Mouse (Mus musculus) kidney, adult 2 months (tissue): ENCODE measurements around the gene Lmx1a. TPM values are rescaled to one million over a fixed set of nuclear protein-coding genes. Genes with fewer than 3 reads are reported as not detected.
A peak's percentile ranks its signal among the peaks of the same experiment; 100 is the strongest.

Experiments
- DNase-seq: peaks from one replicate; pipeline ENCODE4 v3.0.0; 2021
- H3K27ac ChIP-seq: fragments of 200-500 bp; 2 replicates; pipeline ENCODE4 v1.5.1; 2012; ENCODE audit warnings: low read depth, low read length, control low read depth, inconsistent platforms; ENCODE audit not compliant: insufficient read depth
- H3K27me3 ChIP-seq: fragments of 200-500 bp; replicated peaks from 2 replicates; pipeline ENCODE4 v1.6.1; 2012; ENCODE audit warnings: mild to moderate bottlenecking, moderate library complexity, low read length, inconsistent platforms; ENCODE audit not compliant: control insufficient read depth, insufficient read depth
- H3K36me3 ChIP-seq: fragments of 200-500 bp; 2 replicates; pipeline ENCODE4 v1.6.1; 2012; ENCODE audit warnings: mild to moderate bottlenecking, moderate library complexity, low read length, inconsistent platforms; ENCODE audit not compliant: control insufficient read depth, insufficient read depth
- H3K4me1 ChIP-seq: fragments of 200-500 bp; 2 replicates; pipeline ENCODE4 v1.6.1; 2011; ENCODE audit warnings: low read length; ENCODE audit not compliant: control insufficient read depth, insufficient read depth
- H3K4me3 ChIP-seq: fragments of 200-500 bp; 2 replicates; pipeline ENCODE4 v1.5.1; 2011; ENCODE audit warnings: mild to moderate bottlenecking, low read depth, low read length, control low read depth; ENCODE audit not compliant: insufficient read depth
- CTCF ChIP-seq: fragments of 200-500 bp; conservative IDR thresholded peaks from 2 replicates; pipeline ENCODE4 v1.5.1; 2011; ENCODE audit warnings: low read depth, mild to moderate bottlenecking, control low read depth, low read length, moderate library complexity, mixed read lengths; ENCODE audit not compliant: insufficient read depth, insufficient read length
- POLR2A ChIP-seq: fragments of 200-500 bp; IDR thresholded peaks from one replicate; pipeline ENCODE4 v1.6.1; 2011; ENCODE audit warnings: low read depth, low read length, control low read depth
- WGBS: fragments of 180-500 bp; shearing (Covaris S2); methylation state at CpG from one replicate; pipeline ENCODE4 v1.1.7; 2018; 5-methylcytosine and 5-hydroxymethylcytosine counted together
- polyA plus RNA-seq: library from polyadenylated mRNA; depleted of rRNA; stranded (reverse); fragments of >200 nt; gene quantifications from 2 replicates; pipeline ENCODE4 v1.2.3, GENCODE M21; 2012

Gene Lmx1a
- polyA plus RNA-seq, 1 experiment, result 0.02 TPM

DNA sequence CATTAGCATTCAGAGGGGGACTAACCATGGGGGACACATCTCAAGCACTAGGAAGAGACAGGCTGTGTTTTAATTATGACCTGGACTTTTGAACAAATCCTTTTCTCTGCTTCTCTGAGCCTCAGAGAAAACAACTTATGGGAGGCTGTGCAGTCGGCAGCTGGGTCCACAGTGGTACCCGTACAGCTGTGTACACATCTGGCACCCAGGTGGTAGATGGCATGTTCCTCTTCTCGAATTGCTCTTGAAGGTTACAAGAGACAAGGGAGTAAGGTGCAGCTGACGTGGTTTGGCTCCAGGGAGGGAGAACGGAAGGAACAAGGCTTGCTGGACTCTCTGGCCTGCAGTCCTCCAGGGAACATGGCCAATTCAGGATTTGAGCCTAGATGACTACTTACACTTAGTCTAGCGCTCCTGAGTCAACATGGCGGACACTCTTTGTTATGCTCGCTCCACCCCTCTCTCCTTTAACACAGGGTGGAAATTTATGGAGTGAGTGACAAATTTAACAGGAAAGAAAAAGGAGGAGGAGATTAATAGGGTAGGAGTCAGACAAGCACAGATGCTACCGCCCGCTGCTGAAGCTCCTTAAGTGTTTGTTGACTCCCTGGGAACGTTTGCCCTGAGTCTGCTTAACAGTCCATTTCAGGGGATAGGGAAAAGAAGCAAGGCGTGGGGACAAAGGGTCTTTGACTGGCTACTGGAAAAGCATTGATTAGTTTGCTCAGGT lies 99.8 kb downstream of the Lmx1a start:
- 27% methylated on average over 12 of the region's 12 CpGs for WGBS
- no peak overlapping the region for H3K27ac ChIP-seq
- no peak overlapping the region for H3K4me3 ChIP-seq
- H3K4me1 ChIP-seq, result no peaks in the 10 kb centered on the region
- no peak for DNase-seq
- no peaks in the 10 kb centered on the region for H3K27me3 ChIP-seq
- TF ChIP-seq POLR2A (no peak), CTCF (no peak)
- H3K36me3 ChIP-seq, result no peaks in the 10 kb centered on the region

DNA sequence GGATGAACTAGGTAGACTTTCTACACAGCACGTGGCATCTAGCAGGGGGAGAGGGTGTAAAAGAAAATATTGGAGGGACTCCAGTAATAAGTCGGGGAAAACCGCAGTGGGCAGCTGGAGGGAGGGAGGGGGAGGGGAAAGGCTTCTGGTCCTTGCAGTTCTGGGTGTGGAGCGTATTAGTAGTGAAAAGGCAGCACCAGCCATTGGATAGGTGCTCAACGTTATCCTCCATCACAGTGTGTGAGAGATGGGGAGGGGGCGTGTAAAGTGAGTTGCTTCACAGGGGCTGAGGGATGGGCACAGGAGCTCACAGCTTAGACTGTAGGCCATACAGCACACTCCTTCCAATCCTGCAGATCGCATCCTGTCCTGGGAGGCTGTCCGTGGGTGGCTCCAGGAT lies 100.4 kb downstream of the Lmx1a start:
- no peak for DNase-seq
- H3K4me1 ChIP-seq, result no peaks in the 10 kb centered on the region
- no peaks in the 10 kb centered on the region for H3K36me3 ChIP-seq
- TF ChIP-seq POLR2A, result no peak
- TF ChIP-seq CTCF, result no peak
- H3K4me3 ChIP-seq, result no peak overlapping the region
- no peak overlapping the region for H3K27ac ChIP-seq
- WGBS, result 65% methylated on average over 8 of the region's 8 CpGs
- no peaks in the 10 kb centered on the region for H3K27me3 ChIP-seq

DNA sequence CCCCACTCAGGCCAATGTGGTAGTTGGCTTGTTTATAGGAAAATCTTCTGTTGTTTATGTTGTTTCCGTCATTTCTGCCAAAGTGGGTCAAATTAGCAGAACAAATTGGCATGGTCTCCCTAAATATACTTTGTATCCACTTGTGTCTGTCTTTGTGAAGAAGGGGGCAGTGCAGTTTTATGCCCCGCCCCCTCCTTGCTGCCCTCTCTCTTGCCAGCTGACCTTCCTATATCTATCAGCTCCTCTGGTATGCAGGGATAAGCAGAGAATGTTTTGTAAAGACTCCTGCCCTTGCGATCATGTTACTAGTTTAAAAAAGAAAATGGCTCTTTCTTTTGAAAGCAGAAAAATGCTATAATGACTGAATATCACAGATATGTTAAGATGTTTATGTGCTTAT lies 101.7 kb downstream of the Lmx1a start:
- DNase-seq, result no peak
- no peak for TF ChIP-seq CTCF
- TF ChIP-seq POLR2A, result no peak
- no peaks in the 10 kb centered on the region for H3K4me1 ChIP-seq
- H3K36me3 ChIP-seq, result no peaks in the 10 kb centered on the region
- 76% methylated on average over 3 of the region's 3 CpGs for WGBS
- H3K27ac ChIP-seq, result no peak overlapping the region
- H3K27me3 ChIP-seq, result no peaks in the 10 kb centered on the region
- H3K4me3 ChIP-seq, result no peak overlapping the region

DNA sequence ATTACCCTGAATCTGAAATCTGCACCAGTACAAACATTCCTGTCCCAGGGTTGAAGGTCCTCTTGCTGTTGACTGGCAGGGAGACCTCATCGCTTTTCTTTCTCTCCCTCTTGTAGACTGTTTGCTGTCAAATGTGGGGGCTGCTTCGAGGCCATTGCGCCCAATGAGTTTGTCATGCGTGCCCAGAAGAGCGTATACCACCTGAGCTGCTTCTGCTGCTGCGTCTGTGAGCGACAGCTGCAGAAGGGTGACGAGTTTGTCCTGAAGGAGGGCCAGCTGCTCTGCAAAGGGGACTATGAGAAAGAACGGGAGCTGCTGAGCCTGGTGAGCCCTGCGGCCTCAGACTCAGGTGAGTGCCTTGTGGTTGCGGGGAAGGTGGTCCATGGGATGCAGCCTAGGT lies 102.2 kb downstream of the Lmx1a start:
- H3K4me3 ChIP-seq, result no peak overlapping the region
- H3K27ac ChIP-seq, result no peak overlapping the region
- TF ChIP-seq CTCF, result no peak
- H3K27me3 ChIP-seq, result no peaks in the 10 kb centered on the region
- DNase-seq, result no peak
- 60% methylated on average over 11 of the region's 11 CpGs for WGBS
- H3K4me1 ChIP-seq, result no peaks in the 10 kb centered on the region
- no peaks in the 10 kb centered on the region for H3K36me3 ChIP-seq

DNA sequence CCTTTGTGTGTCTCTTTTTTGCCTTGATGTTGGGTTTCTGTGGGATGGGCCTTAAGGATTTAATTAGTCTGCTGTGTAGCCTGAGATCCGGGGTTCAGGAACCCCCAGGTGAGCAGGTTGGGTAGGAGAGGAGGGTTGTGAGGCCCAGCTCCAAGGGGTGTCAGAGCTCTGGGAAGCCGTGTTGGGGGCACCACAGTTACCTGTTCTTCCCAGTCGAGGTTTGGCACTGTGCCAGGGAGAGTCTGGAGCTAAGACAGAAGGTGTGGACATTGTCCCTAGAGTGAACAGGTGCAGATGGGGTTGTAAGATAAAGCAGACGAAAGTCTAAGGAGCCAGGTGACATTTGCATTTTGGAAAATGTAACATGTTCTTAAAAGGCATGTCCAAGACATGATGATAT lies 112.9 kb downstream of the Lmx1a start:
- H3K36me3 ChIP-seq, result no peaks in the 10 kb centered on the region
- peaks cover 2% of the 10 kb centered on the region for H3K27me3 ChIP-seq
- no peak for TF ChIP-seq POLR2A
- no peak for TF ChIP-seq CTCF
- H3K4me1 ChIP-seq, result no peaks in the 10 kb centered on the region
- no peak overlapping the region for H3K27ac ChIP-seq
- 40% methylated on average over 4 of the region's 4 CpGs for whole genome bisulfite sequencing
- no peak overlapping the region for H3K4me3 ChIP-seq
- no peak for DNase-seq

DNA sequence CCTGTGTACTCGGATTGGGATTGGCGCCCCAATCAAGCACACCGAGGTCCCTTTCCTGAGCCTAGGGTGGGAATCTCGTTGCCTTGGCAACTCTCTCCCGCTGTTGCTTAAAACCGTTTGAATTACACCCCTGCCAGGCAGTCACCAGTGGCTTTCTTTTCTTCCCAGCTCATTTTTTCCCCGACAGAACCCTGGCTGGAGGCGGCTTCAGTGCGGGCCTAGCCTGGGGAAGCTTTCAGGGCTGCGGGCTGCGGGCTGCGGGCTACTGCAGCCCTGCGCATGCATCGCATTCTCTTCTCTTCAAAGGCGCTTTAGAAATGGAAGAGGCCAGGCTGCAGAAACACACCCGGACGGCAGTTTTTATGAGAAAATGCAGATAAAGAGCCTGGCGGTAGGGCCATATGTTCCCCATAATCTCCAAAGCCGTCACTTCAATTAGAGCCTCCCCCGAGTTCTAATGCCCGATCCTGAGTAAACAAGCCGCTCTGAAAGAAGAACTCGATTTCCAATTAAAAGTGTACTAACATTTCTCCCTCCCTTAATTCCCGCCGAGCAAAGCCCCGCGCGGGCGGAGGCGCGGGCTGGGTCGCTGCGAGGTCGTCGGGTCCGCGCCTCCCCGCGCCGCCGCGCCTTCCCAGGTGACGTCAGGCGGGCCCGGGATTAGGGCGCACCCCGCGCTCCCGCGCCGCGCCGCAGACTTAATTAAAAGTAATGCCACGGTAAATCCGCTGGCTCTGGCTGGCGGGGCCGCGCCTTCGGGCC lies 113.7 kb downstream of the Lmx1a start:
- WGBS, result 2% methylated on average over 59 of the region's 59 CpGs
- H3K36me3 ChIP-seq, result no peaks in the 10 kb centered on the region
- no peak for TF ChIP-seq POLR2A
- no peak for TF ChIP-seq CTCF
- H3K27ac ChIP-seq, result no peak overlapping the region
- DNase-seq, result peak; percentile 5
- H3K4me3 ChIP-seq, result peak overlapping the region; percentile 16; the same call in 1 of the 2 replicates
- H3K4me1 ChIP-seq, result no peaks in the 10 kb centered on the region
- H3K27me3 ChIP-seq, result peaks cover 2% of the 10 kb centered on the region

GRCm38 (mm10) chr1:167803351-167803981 lies 114.4 kb downstream of the Lmx1a start:
- WGBS, result 26% methylated on average over 10 of the region's 10 CpGs
- Histone ChIP-seq H3K4me3 (no peak overlapping the region; the same call in 1 of the 2 replicates), H3K36me3 (no peaks in the 10 kb centered on the region), H3K4me1 (no peaks in the 10 kb centered on the region), H3K27ac (no peak overlapping the region), H3K27me3 (peaks cover 2% of the 10 kb centered on the region)
- no peak for DNase-seq
- TF ChIP-seq POLR2A, result no peak
- no peak for TF ChIP-seq CTCF
